Mouse (Mus musculus) hindbrain, embryonic 12.5 days (tissue): ENCODE measurements around the gene Pinlyp. TPM values are rescaled to one million over a fixed set of nuclear protein-coding genes. Genes with fewer than 3 reads are reported as not detected.

ENCODE experiments used
- ATAC-seq: fragments of 200-750 bp; cut with Nextera tagmentation; 2 replicates; pipeline ENCODE4 v1.8.0; 2017; ENCODE audit warnings: moderate TSS enrichment; ENCODE audit not compliant: low FRiP score
- H3K27ac ChIP-seq: fragments of 300-500 bp; sonication (generic); 2 replicates; pipeline ENCODE4 v1.5.1; 2016; ENCODE audit warnings: mild to moderate bottlenecking
- H3K27me3 ChIP-seq: fragments of 300-500 bp; sonication (generic); 2 replicates; pipeline ENCODE4 v1.6.1; 2016; ENCODE audit warnings: mild to moderate bottlenecking
- H3K36me3 ChIP-seq: fragments of 300-500 bp; sonication (generic); 2 replicates; pipeline ENCODE4 v1.6.1; 2016; ENCODE audit warnings: mild to moderate bottlenecking
- H3K4me1 ChIP-seq: fragments of 300-500 bp; sonication (generic); 2 replicates; pipeline ENCODE4 v1.6.1; 2016
- H3K4me2 ChIP-seq: fragments of 300-500 bp; sonication (generic); replicated peaks from 2 replicates; pipeline ENCODE4 v1.6.1; 2016; ENCODE audit warnings: mild to moderate bottlenecking
- H3K4me3 ChIP-seq: fragments of 300-500 bp; sonication (generic); 2 replicates; pipeline ENCODE4 v1.5.1; 2016; ENCODE audit warnings: mild to moderate bottlenecking
- H3K9ac ChIP-seq: fragments of 300-500 bp; sonication (generic); 2 replicates; pipeline ENCODE4 v1.6.1; 2016; ENCODE audit warnings: mild to moderate bottlenecking, moderate library complexity
- H3K9me3 ChIP-seq: fragments of 300-500 bp; sonication (generic); replicated peaks from 2 replicates; pipeline ENCODE4 v1.6.1; 2016; ENCODE audit warnings: mild to moderate bottlenecking
- WGBS: fragments of 180-500 bp; shearing (Covaris S2); methylation state at CpG from one replicate; pipeline ENCODE4 v1.1.7; 2016; 5-methylcytosine and 5-hydroxymethylcytosine counted together
- polyA plus RNA-seq: library from polyadenylated mRNA; unstranded; fragments of >200 nt; fragmentation: Nextera tagmentation; extraction: Ambion mirVana; gene quantifications from 2 replicates; pipeline ENCODE4 v1.2.1, GENCODE M21; 2016

Gene Pinlyp
- polyA plus RNA-seq, 1 experiment from 2014 or later: not detected

- no peak overlapping the region for H3K4me2 ChIP-seq
- no peak for ATAC-seq
- peaks cover 60% of the 10 kb centered on the region for H3K36me3 ChIP-seq
- peaks cover 10% of the 10 kb centered on the region for H3K4me1 ChIP-seq
- H3K9ac ChIP-seq: no peak overlapping the region
- H3K4me3 ChIP-seq: no peak overlapping the region
- no peaks in the 10 kb centered on the region for H3K9me3 ChIP-seq
- no peaks in the 10 kb centered on the region for H3K27me3 ChIP-seq
- whole genome bisulfite sequencing: 92% methylated on average over 12 of the region's 12 CpGs
- no peak overlapping the region for H3K27ac ChIP-seq
These were observed 6.3 kb upstream of the Pinlyp start for GRCm38 (mm10) chr7:24551985-24552759.

GRCm38 (mm10) chr7:24547534-24548036, 1.7 kb upstream of the Pinlyp start:
- Histone ChIP-seq H3K4me1 (peaks cover 15% of the 10 kb centered on the region), H3K9ac (peak overlapping the region; percentile 77), H3K4me2 (peak overlapping the region; percentile 59), H3K27ac (no peak overlapping the region), H3K9me3 (no peaks in the 10 kb centered on the region; the same call in 1 of the 2 replicates), H3K27me3 (no peaks in the 10 kb centered on the region), H3K36me3 (peaks cover 36% of the 10 kb centered on the region), H3K4me3 (peak overlapping the region; percentile 71)
- WGBS: 34% methylated on average over 13 of the region's 13 CpGs
- peak; percentile 2; the same call in 1 of the 2 replicates for ATAC-seq

GRCm38 (mm10) chr7:24546634-24547389, 894 bp upstream of the Pinlyp start:
- peak overlapping the region; percentile 71 for H3K4me3 ChIP-seq
- peak overlapping the region; percentile 77 for H3K9ac ChIP-seq
- ATAC-seq: peak; percentile 98
- WGBS: 1% methylated on average over 57 of the region's 57 CpGs
- peak overlapping the region; percentile 58; the same call in 1 of the 2 replicates for H3K27ac ChIP-seq
- H3K4me2 ChIP-seq: peak overlapping the region; percentile 59
- H3K9me3 ChIP-seq: no peaks in the 10 kb centered on the region; the same call in 1 of the 2 replicates
- H3K36me3 ChIP-seq: peaks cover 28% of the 10 kb centered on the region
- peaks cover 15% of the 10 kb centered on the region for H3K4me1 ChIP-seq
- no peaks in the 10 kb centered on the region for H3K27me3 ChIP-seq

- Histone ChIP-seq H3K36me3 (peaks cover 12% of the 10 kb centered on the region), H3K9me3 (no peaks in the 10 kb centered on the region; the same call in 1 of the 2 replicates), H3K4me1 (peaks cover 15% of the 10 kb centered on the region), H3K9ac (no peak overlapping the region), H3K4me3 (no peak overlapping the region), H3K27ac (no peak overlapping the region), H3K27me3 (no peaks in the 10 kb centered on the region), H3K4me2 (no peak overlapping the region)
- ATAC-seq: no peak
- 82% methylated on average over 2 of the region's 2 CpGs for WGBS
These were observed 1.4 kb downstream of the Pinlyp start for GRCm38 (mm10) chr7:24544506-24544905.

GRCm38 (mm10) chr7:24539686-24540085, 6.2 kb downstream of the Pinlyp start:
- no peak overlapping the region for H3K9ac ChIP-seq
- H3K4me2 ChIP-seq: no peak overlapping the region
- H3K4me3 ChIP-seq: no peak overlapping the region
- peaks cover 20% of the 10 kb centered on the region for H3K36me3 ChIP-seq
- H3K4me1 ChIP-seq: peaks cover 7% of the 10 kb centered on the region
- H3K9me3 ChIP-seq: peaks cover 3% of the 10 kb centered on the region; the same call in 1 of the 2 replicates
- 96% methylated on average over 4 of the region's 4 CpGs for WGBS
- ATAC-seq: no peak
- H3K27me3 ChIP-seq: no peaks in the 10 kb centered on the region
- H3K27ac ChIP-seq: no peak overlapping the region

- Histone ChIP-seq H3K9me3 (peaks cover 3% of the 10 kb centered on the region; the same call in 1 of the 2 replicates), H3K36me3 (peaks cover 30% of the 10 kb centered on the region), H3K27ac (no peak overlapping the region), H3K9ac (no peak overlapping the region), H3K4me3 (no peak overlapping the region), H3K4me2 (no peak overlapping the region), H3K4me1 (peaks cover 17% of the 10 kb centered on the region), H3K27me3 (peaks cover 7% of the 10 kb centered on the region)
- WGBS: 77% methylated on average over 5 of the region's 5 CpGs
- no peak for ATAC-seq
These were observed 7.2 kb downstream of the Pinlyp start for GRCm38 (mm10) chr7:24538701-24539100.

- whole genome bisulfite sequencing: 48% methylated on average over 5 of the region's 5 CpGs
- no peak overlapping the region for H3K27ac ChIP-seq
- H3K36me3 ChIP-seq: peaks cover 35% of the 10 kb centered on the region
- peaks cover 22% of the 10 kb centered on the region for H3K4me1 ChIP-seq
- no peak for ATAC-seq
- H3K27me3 ChIP-seq: peaks cover 12% of the 10 kb centered on the region
- no peak overlapping the region for H3K4me3 ChIP-seq
- peaks cover 3% of the 10 kb centered on the region; the same call in 1 of the 2 replicates for H3K9me3 ChIP-seq
- no peak overlapping the region for H3K4me2 ChIP-seq
- no peak overlapping the region for H3K9ac ChIP-seq
These were observed 7.8 kb downstream of the Pinlyp start for GRCm38 (mm10) chr7:24538154-24538553.

- 75% methylated on average over 5 of the region's 5 CpGs for WGBS
- ATAC-seq: no peak
- peaks cover 38% of the 10 kb centered on the region for H3K36me3 ChIP-seq
- H3K4me2 ChIP-seq: no peak overlapping the region
- H3K9me3 ChIP-seq: peaks cover 3% of the 10 kb centered on the region; the same call in 1 of the 2 replicates
- 0 out of 2 replicates have a peak overlapping the region, but pooled peaks have one; percentile 9 for H3K9ac ChIP-seq
- peaks cover 26% of the 10 kb centered on the region for H3K4me1 ChIP-seq
- no peak overlapping the region for H3K27ac ChIP-seq
- no peak overlapping the region for H3K4me3 ChIP-seq
- peaks cover 15% of the 10 kb centered on the region for H3K27me3 ChIP-seq
These were observed 8.3 kb downstream of the Pinlyp start for GRCm38 (mm10) chr7:24537591-24537990.

GRCm38 (mm10) chr7:24537081-24537480, 8.8 kb downstream of the Pinlyp start:
- WGBS: 74% methylated on average over 4 of the region's 4 CpGs
- H3K27me3 ChIP-seq: peaks cover 19% of the 10 kb centered on the region
- peaks cover 38% of the 10 kb centered on the region for H3K36me3 ChIP-seq
- H3K27ac ChIP-seq: no peak overlapping the region
- H3K9ac ChIP-seq: no peak overlapping the region
- H3K4me1 ChIP-seq: peaks cover 31% of the 10 kb centered on the region
- no peak overlapping the region for H3K4me2 ChIP-seq
- peaks cover 3% of the 10 kb centered on the region; the same call in 1 of the 2 replicates for H3K9me3 ChIP-seq
- H3K4me3 ChIP-seq: no peak overlapping the region
- ATAC-seq: no peak

- Histone ChIP-seq H3K4me2 (peak overlapping the region; percentile 35), H3K36me3 (peaks cover 38% of the 10 kb centered on the region), H3K4me3 (peak overlapping the region; percentile 9), H3K9ac (no peak overlapping the region), H3K27ac (no peak overlapping the region), H3K27me3 (peaks cover 19% of the 10 kb centered on the region), H3K4me1 (peaks cover 41% of the 10 kb centered on the region), H3K9me3 (peaks cover 3% of the 10 kb centered on the region; the same call in 1 of the 2 replicates)
- 31% methylated on average over 19 of the region's 19 CpGs for WGBS
- ATAC-seq: no peak
These were observed 11.6 kb downstream of the Pinlyp start for GRCm38 (mm10) chr7:24534301-24534700.

GRCm38 (mm10) chr7:24533806-24534205, 12.1 kb downstream of the Pinlyp start:
- peaks cover 43% of the 10 kb centered on the region for H3K4me1 ChIP-seq
- no peak overlapping the region for H3K27ac ChIP-seq
- peak overlapping the region; percentile 35 for H3K4me2 ChIP-seq
- H3K9ac ChIP-seq: peak overlapping the region; percentile 47; the same call in 1 of the 2 replicates
- peaks cover 38% of the 10 kb centered on the region for H3K36me3 ChIP-seq
- peaks cover 2% of the 10 kb centered on the region; the same call in 1 of the 2 replicates for H3K9me3 ChIP-seq
- H3K4me3 ChIP-seq: peak overlapping the region; percentile 9
- WGBS: 20% methylated on average over 42 of the region's 42 CpGs
- peaks cover 19% of the 10 kb centered on the region for H3K27me3 ChIP-seq
- ATAC-seq: no peak
